Mouse (Mus musculus): ENCODE measurements around the gene F5. TPM values are rescaled to one million over a fixed set of nuclear protein-coding genes. Genes with fewer than 3 reads are reported as not detected.

Gene F5
- polyA plus RNA-seq, 1 experiment from 2014 or later = 0.29 TPM

GRCm38 (mm10) chr1:164235078-164235477 lies 83.4 kb downstream of the F5 start:
- no peak overlapping the region for H3K4me3 ChIP-seq (ENCODE audit: low read length)
- 27% methylated on average over 7 of the region's 7 CpGs for WGBS
- no peak overlapping the region for H3K4me2 ChIP-seq (ENCODE audit: low read depth, low read length)
- H3K27me3 ChIP-seq (ENCODE audit: control insufficient read depth, insufficient read depth, low read depth, low read length) = no peaks in the 10 kb centered on the region
- no peaks in the 10 kb centered on the region for H3K36me3 ChIP-seq (ENCODE audit: control insufficient read depth, insufficient read depth, low read length)
- H3K9me3 ChIP-seq (ENCODE audit: control insufficient read depth, low read length) = no peaks in the 10 kb centered on the region
- no peak overlapping the region for H3K9ac ChIP-seq (ENCODE audit: low read length)
- no peak overlapping the region for H3K27ac ChIP-seq (ENCODE audit: low read length)
- no peaks in the 10 kb centered on the region for H3K4me1 ChIP-seq (replicated peaks; ENCODE audit: control insufficient read depth, insufficient read depth, low read length)
- ATAC-seq (ENCODE audit: low read depth) = no peak

GRCm38 (mm10) chr1:164236078-164236477 lies 84.4 kb downstream of the F5 start:
- 56% methylated on average over 7 of the region's 7 CpGs for WGBS
- H3K9ac ChIP-seq (ENCODE audit: low read length) = no peak overlapping the region
- no peaks in the 10 kb centered on the region for H3K4me1 ChIP-seq (replicated peaks; ENCODE audit: control insufficient read depth, insufficient read depth, low read length)
- no peaks in the 10 kb centered on the region for H3K27me3 ChIP-seq (ENCODE audit: control insufficient read depth, insufficient read depth, low read depth, low read length)
- H3K27ac ChIP-seq (ENCODE audit: low read length) = no peak overlapping the region
- no peak for ATAC-seq (ENCODE audit: low read depth)
- H3K4me3 ChIP-seq (ENCODE audit: low read length) = no peak overlapping the region
- H3K4me2 ChIP-seq (ENCODE audit: low read depth, low read length) = no peak overlapping the region
- no peaks in the 10 kb centered on the region for H3K36me3 ChIP-seq (ENCODE audit: control insufficient read depth, insufficient read depth, low read length)
- H3K9me3 ChIP-seq (ENCODE audit: control insufficient read depth, low read length) = no peaks in the 10 kb centered on the region

DNA sequence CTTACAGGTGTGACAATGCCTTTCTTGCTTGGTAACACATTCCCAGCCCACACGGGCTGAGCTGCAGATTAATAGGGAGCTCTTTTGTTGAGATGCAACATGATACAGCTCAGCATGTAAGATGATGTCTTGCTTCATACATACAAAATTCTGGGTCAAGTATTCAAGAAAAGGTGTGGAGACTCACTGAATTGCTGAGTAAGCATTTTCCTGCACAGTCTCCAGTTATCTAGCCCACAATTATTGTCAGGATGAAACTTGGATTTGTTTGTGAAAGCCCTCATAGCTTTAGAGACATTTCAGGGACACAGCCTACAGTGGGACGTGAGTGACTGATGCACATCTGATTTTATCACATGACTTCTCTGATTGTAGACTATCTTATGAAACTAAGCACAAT lies 89.9 kb downstream of the F5 start:
- Histone ChIP-seq H3K9me3 (ENCODE audit: control insufficient read depth, low read length) (no peaks in the 10 kb centered on the region), H3K4me1 (replicated peaks; ENCODE audit: control insufficient read depth, insufficient read depth, low read length) (no peaks in the 10 kb centered on the region), H3K9ac (ENCODE audit: low read length) (no peak overlapping the region), H3K36me3 (ENCODE audit: control insufficient read depth, insufficient read depth, low read length) (no peaks in the 10 kb centered on the region), H3K4me3 (ENCODE audit: low read length) (no peak overlapping the region), H3K27me3 (ENCODE audit: control insufficient read depth, insufficient read depth, low read depth, low read length) (no peaks in the 10 kb centered on the region), H3K4me2 (ENCODE audit: low read depth, low read length) (no peak overlapping the region), H3K27ac (ENCODE audit: low read length) (no peak overlapping the region)
- 84% methylated on average over 2 of the region's 2 CpGs for WGBS
- no peak for ATAC-seq (ENCODE audit: low read depth)

DNA sequence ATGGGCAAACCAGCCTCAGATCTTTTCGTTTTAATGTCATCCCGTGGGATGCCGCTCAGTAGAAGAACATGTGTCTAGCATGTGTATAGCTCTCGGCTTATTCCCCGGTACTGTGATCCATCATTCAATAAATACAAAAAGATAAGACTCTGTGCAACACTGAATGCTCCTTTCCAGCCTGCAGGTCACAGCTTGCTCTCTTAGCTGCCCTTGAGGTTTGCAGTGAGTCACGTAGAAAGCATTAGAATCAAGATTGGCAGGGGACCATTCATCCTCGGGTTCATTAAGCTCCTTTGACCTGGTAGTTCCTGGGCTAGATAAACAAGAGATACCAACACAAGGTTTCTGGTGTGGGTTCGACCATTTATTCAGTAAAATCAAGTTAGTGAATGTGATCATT lies 91.2 kb downstream of the F5 start:
- H3K36me3 ChIP-seq (ENCODE audit: control insufficient read depth, insufficient read depth, low read length) = no peaks in the 10 kb centered on the region
- no peak overlapping the region for H3K4me2 ChIP-seq (ENCODE audit: low read depth, low read length)
- ATAC-seq (ENCODE audit: low read depth) = no peak
- WGBS = 49% methylated on average over 8 of the region's 8 CpGs
- no peak overlapping the region for H3K27ac ChIP-seq (ENCODE audit: low read length)
- no peaks in the 10 kb centered on the region for H3K27me3 ChIP-seq (ENCODE audit: control insufficient read depth, insufficient read depth, low read depth, low read length)
- H3K9ac ChIP-seq (ENCODE audit: low read length) = no peak overlapping the region
- peaks cover 3% of the 10 kb centered on the region for H3K4me1 ChIP-seq (replicated peaks; ENCODE audit: control insufficient read depth, insufficient read depth, low read length)
- H3K4me3 ChIP-seq (ENCODE audit: low read length) = no peak overlapping the region
- H3K9me3 ChIP-seq (ENCODE audit: control insufficient read depth, low read length) = no peaks in the 10 kb centered on the region

GRCm38 (mm10) chr1:164247442-164247841 lies 95.8 kb downstream of the F5 start:
- Histone ChIP-seq H3K9ac (ENCODE audit: low read length) (peak overlapping the region; percentile 86), H3K27me3 (ENCODE audit: control insufficient read depth, insufficient read depth, low read depth, low read length) (no peaks in the 10 kb centered on the region), H3K36me3 (ENCODE audit: control insufficient read depth, insufficient read depth, low read length) (no peaks in the 10 kb centered on the region), H3K27ac (ENCODE audit: low read length) (peak overlapping the region; percentile 93), H3K4me2 (ENCODE audit: low read depth, low read length) (peak overlapping the region; percentile 80), H3K9me3 (ENCODE audit: control insufficient read depth, low read length) (no peaks in the 10 kb centered on the region), H3K4me3 (ENCODE audit: low read length) (peak overlapping the region; percentile 83; the same call in 1 of the 2 replicates), H3K4me1 (replicated peaks; ENCODE audit: control insufficient read depth, insufficient read depth, low read length) (peaks cover 19% of the 10 kb centered on the region)
- ATAC-seq (ENCODE audit: low read depth) = no peak
- 41% methylated on average over 8 of the region's 8 CpGs for whole genome bisulfite sequencing

DNA sequence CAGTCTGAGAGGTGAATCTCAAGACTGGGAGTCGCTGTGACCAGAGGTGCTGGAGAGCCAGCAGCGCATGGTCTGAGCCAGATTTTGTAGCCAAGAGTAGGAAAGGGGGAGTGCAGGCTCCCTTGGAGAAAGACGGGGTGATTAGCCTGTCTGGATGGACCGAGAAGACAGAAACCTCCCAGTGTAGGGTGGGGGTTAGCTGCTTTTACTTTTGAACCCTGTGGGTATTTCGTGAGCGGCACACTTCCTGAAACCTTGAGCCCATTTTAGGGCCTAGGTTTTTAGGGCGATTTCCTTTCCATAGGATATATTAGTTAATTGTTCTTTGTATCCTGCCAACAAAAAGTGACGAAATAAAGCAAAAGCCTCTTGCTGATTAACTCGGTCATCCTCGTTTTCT lies 96.3 kb downstream of the F5 start:
- H3K27me3 ChIP-seq (ENCODE audit: control insufficient read depth, insufficient read depth, low read depth, low read length) = no peaks in the 10 kb centered on the region
- no peaks in the 10 kb centered on the region for H3K36me3 ChIP-seq (ENCODE audit: control insufficient read depth, insufficient read depth, low read length)
- H3K27ac ChIP-seq (ENCODE audit: low read length) = peak overlapping the region; percentile 93
- peak overlapping the region; percentile 80 for H3K4me2 ChIP-seq (ENCODE audit: low read depth, low read length)
- peak overlapping the region; percentile 86 for H3K9ac ChIP-seq (ENCODE audit: low read length)
- 12% methylated on average over 10 of the region's 10 CpGs for WGBS
- H3K4me1 ChIP-seq (replicated peaks; ENCODE audit: control insufficient read depth, insufficient read depth, low read length) = peaks cover 19% of the 10 kb centered on the region
- peak overlapping the region; percentile 83 for H3K4me3 ChIP-seq (ENCODE audit: low read length)
- no peaks in the 10 kb centered on the region for H3K9me3 ChIP-seq (ENCODE audit: control insufficient read depth, low read length)
- ATAC-seq (ENCODE audit: low read depth) = no peak

DNA sequence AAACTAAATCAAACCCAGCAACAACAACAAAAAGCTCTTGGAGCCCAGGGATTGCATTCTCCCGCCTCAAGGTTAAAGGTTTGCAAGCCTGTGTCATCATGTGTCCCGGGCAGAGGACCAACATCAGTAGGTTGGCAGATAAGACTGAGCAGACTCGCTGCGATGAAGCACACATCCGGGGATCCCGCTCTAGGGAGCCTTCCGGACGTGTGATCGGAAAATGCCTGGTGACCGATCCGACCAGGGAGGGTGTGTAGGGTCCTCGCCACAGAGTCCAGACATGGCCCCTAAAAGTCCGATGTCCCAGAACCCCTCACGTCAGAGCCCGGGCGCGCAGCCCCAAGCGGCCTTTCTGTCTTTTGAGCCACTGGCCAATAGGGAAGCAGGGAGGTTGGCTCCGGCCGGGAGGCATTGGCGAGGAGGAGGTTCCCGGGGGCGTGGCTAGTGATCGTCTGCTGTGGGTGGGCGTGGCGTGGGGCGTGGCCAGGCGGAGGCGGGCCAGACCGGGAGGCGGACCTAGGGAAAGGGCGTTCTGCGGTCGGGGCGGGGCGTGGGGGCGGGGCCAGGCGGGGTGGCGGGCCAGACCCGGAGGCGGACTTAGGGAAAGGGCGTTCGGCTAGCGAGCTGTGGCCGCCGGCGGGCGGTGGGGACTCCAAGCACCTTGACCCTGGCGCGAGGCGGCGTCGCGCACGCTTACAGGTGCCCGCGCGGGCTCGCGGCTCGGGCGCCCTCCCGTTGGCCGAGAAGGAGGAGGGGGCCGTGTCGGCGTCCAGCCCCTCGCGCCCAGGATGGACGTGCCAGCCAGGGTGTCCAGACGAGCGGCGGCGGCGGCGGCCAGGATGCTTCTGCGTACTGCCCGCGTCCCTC lies 97.1 kb downstream of the F5 start, which contains the start of gene Slc19a2:
TSS of gene Slc19a2 (plus strand) at position 582 of the 867 bp plus-strand sequence.
- peak; percentile 96 for ATAC-seq (ENCODE audit: low read depth)
- peak within 1 kb of the TSS; percentile 93 for H3K27ac ChIP-seq (ENCODE audit: low read length)
- no peaks in the 10 kb centered on the region for H3K9me3 ChIP-seq (ENCODE audit: control insufficient read depth, low read length)
- H3K27me3 ChIP-seq (ENCODE audit: control insufficient read depth, insufficient read depth, low read depth, low read length) = no peaks in the 10 kb centered on the region
- H3K4me2 ChIP-seq (ENCODE audit: low read depth, low read length) = peak within 1 kb of the TSS; percentile 94
- peaks cover 19% of the 10 kb centered on the region for H3K4me1 ChIP-seq (replicated peaks; ENCODE audit: control insufficient read depth, insufficient read depth, low read length)
- H3K4me3 ChIP-seq (ENCODE audit: low read length) = peak within 1 kb of the TSS; percentile 83
- WGBS = 0% methylated on average over 37 of the region's 79 CpGs
- H3K9ac ChIP-seq (ENCODE audit: low read length) = peak within 1 kb of the TSS; percentile 86
- no peaks in the 10 kb centered on the region for H3K36me3 ChIP-seq (ENCODE audit: control insufficient read depth, insufficient read depth, low read length)

DNA sequence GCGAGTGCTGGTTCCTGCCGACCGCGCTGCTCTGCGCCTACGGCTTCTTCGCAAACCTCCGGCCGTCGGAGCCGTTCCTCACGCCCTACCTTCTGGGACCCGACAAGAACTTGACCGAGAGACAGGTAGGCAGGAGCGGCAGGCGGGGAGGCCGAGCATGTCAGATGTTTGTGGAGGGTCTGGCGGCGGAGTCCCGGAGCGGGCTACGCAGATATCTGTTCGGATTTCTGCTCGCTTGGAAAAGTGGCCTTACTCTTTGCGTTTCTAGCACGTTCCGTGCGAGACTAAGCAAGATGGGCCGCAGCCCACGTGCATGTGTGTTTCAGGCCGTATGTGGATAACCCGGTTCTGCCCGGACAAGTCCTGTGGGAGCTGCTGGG lies 97.7 kb downstream of the F5 start:
- Histone ChIP-seq H3K4me1 (replicated peaks; ENCODE audit: control insufficient read depth, insufficient read depth, low read length) (peaks cover 19% of the 10 kb centered on the region), H3K4me2 (ENCODE audit: low read depth, low read length) (peak overlapping the region; percentile 94), H3K36me3 (ENCODE audit: control insufficient read depth, insufficient read depth, low read length) (no peaks in the 10 kb centered on the region), H3K27ac (ENCODE audit: low read length) (peak overlapping the region; percentile 66), H3K9me3 (ENCODE audit: control insufficient read depth, low read length) (no peaks in the 10 kb centered on the region), H3K27me3 (ENCODE audit: control insufficient read depth, insufficient read depth, low read depth, low read length) (no peaks in the 10 kb centered on the region), H3K9ac (ENCODE audit: low read length) (peak overlapping the region; percentile 79), H3K4me3 (ENCODE audit: low read length) (peak overlapping the region; percentile 83)
- peak; percentile 8 for ATAC-seq (ENCODE audit: low read depth)
- WGBS = under 1% methylated on average over 31 of the region's 33 CpGs

DNA sequence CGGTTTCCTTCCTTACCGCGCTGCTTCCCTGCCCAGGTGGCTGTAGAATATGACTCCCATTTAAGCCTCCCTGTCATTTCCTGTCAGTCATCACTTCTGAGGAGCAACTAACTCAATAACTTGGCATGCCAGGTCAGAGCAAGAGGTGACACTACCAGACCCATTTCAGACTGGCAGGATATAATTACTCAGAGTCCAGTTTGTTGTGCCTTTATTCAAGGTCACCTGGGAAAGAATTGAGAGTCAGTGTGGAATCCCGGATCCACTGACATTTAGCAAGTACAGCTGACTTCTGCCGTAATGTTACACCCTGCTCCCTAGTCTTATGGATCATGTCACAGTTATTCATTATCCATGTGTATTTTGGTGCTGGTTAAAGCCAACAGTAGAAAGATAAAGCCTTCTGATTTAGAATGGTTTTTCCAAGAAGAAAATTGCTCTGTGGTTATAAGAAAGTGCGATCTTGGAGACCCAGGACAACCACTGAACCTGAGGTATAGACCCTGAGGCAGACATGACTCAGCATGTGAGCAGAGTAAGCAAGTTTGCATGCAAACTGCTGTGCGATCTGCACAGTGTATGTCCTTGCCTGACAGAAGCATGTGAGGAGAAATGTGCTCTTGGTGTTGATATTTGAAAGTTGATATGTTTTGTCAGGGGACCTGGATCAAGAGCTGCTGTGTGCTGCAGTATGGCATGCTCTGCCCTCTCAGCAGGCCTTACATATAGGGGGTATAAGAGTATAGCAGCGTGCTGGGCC lies 98.9 kb downstream of the F5 start:
- no peaks in the 10 kb centered on the region for H3K27me3 ChIP-seq (ENCODE audit: control insufficient read depth, insufficient read depth, low read depth, low read length)
- H3K27ac ChIP-seq (ENCODE audit: low read length) = no peak overlapping the region
- H3K4me2 ChIP-seq (ENCODE audit: low read depth, low read length) = peak overlapping the region; percentile 94
- H3K4me1 ChIP-seq (replicated peaks; ENCODE audit: control insufficient read depth, insufficient read depth, low read length) = peaks cover 19% of the 10 kb centered on the region
- no peak overlapping the region; the same call in 1 of the 2 replicates for H3K4me3 ChIP-seq (ENCODE audit: low read length)
- WGBS = 42% methylated on average over 8 of the region's 8 CpGs
- 0 out of 2 replicates have a peak overlapping the region, but pooled peaks have one; percentile 79 for H3K9ac ChIP-seq (ENCODE audit: low read length)
- H3K36me3 ChIP-seq (ENCODE audit: control insufficient read depth, insufficient read depth, low read length) = no peaks in the 10 kb centered on the region
- no peaks in the 10 kb centered on the region for H3K9me3 ChIP-seq (ENCODE audit: control insufficient read depth, low read length)
- ATAC-seq (ENCODE audit: low read depth) = no peak
